Mouse (Mus musculus) splenic B cell, adult 2 months (primary cell): ENCODE results near the gene Gm3409.
"Not testable (repeated sequence)": the region's sequence is repeated elsewhere in the genome, so short reads cannot be mapped to it uniquely, and the experiment has no call there.

Experiments
- DNase-seq: peaks from one replicate; pipeline ENCODE4 v3.0.0-alpha.2; 2011; ENCODE audit warnings: low read depth, low spot score
- H3K27me3 ChIP-seq: 2 replicates; pipeline ENCODE4 v1.6.1; 2012; ENCODE audit warnings: mild to moderate bottlenecking, low read length, moderate library complexity, mixed read lengths; ENCODE audit not compliant: control insufficient read depth, poor library complexity, insufficient read depth, severe bottlenecking
- H3K36me3 ChIP-seq: 2 replicates; pipeline ENCODE4 v1.6.1; 2012; ENCODE audit warnings: mild to moderate bottlenecking, low read length, moderate library complexity, mixed read lengths; ENCODE audit not compliant: control insufficient read depth, poor library complexity, insufficient read depth, severe bottlenecking

Gene Gm3409

GRCm38 (mm10) chr5:146537347-146537746 is at the start of gene Gm3409:
Gene Gm3409 (plus strand): TSS chr5:146537647.
- H3K36me3 ChIP-seq, H3K27me3 ChIP-seq, DNase-seq: not testable (repeated sequence)

- not testable (repeated sequence) for DNase-seq
Observed at GRCm38 (mm10) chr5:146488959-146489358, 48.5 kb upstream of the Gm3409 start.

DNA sequence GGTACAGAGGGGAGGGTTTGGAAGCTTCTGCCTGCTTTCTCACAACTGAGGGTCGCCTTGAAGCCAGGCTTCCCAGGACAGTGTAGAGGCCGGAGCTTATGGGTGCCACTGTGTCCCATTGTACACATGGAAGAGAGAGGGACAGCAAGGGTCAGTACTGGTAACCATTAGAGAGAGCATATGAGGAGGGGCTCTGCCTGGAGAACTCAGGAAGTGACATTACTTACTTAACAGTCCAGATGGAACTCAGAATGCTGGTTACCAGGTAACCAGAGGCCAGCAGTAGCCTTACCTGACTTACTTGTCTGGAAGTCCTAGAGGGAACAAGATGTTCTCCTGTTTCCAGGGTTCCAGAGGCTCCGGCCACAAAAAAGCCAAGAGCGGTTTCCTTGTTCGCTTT is 46.4 kb upstream of the Gm3409 start, which contains the start of gene Gm6370:
Gene Gm6370, plus strand, starts transcription at position 301 of the 400 bp plus-strand sequence.
- DNase-seq, H3K36me3 ChIP-seq, H3K27me3 ChIP-seq: not testable (repeated sequence)

More at GRCm38 (mm10) chr5:146488959-146489358, 48.5 kb upstream of the Gm3409 start:
- not testable (repeated sequence) for H3K36me3 ChIP-seq, H3K27me3 ChIP-seq

- not testable (repeated sequence) for H3K36me3 ChIP-seq, H3K27me3 ChIP-seq, DNase-seq
Observed at GRCm38 (mm10) chr5:146502099-146502498, 35.3 kb upstream of the Gm3409 start, which contains the start of gene 4930449I24Rik. Gene 4930449I24Rik (plus strand): TSS chr5:146502399.

- not testable (repeated sequence) for H3K27me3 ChIP-seq, H3K36me3 ChIP-seq, DNase-seq
Observed at GRCm38 (mm10) chr5:146513823-146514222, 23.6 kb upstream of the Gm3409 start, which contains the start of gene Gm3402. Gene Gm3402 (plus strand): TSS chr5:146514123.

- not testable (repeated sequence) for H3K27me3 ChIP-seq, H3K36me3 ChIP-seq, DNase-seq
Observed at GRCm38 (mm10) chr5:146525501-146525900, 11.9 kb upstream of the Gm3409 start, which contains the start of gene Gm3404. Gene Gm3404 (plus strand): TSS chr5:146525801.

DNA sequence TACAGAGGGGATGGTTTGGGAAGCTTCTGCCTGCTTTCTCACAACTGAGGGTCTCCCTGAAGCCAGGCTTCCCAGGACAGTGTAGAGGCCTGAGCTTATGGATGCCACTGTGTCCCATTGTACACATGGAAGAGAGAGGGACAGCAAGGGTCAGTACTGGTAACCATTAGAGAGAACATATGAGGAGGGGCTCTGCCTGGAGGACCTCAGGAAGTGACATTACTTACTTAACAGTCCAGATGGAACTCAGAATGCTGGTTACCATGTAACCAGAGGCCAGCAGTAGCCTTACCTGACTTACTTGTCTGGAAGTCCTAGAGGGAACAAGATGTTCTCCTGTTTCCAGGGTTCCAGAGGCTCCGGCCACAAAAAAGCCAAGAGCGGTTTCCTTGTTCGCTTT is 18.4 kb downstream of the Gm3409 start, which contains the start of gene Gm3415:
Gene Gm3415, plus strand, starts transcription at position 301 of the 400 bp plus-strand sequence.
- DNase-seq, H3K27me3 ChIP-seq, H3K36me3 ChIP-seq: not testable (repeated sequence)

- no peak for DNase-seq
- no peaks in the 10 kb centered on the region for H3K36me3 ChIP-seq
- H3K27me3 ChIP-seq: no peaks in the 10 kb centered on the region
Observed at GRCm38 (mm10) chr5:146564259-146564658, 26.8 kb downstream of the Gm3409 start.

DNA sequence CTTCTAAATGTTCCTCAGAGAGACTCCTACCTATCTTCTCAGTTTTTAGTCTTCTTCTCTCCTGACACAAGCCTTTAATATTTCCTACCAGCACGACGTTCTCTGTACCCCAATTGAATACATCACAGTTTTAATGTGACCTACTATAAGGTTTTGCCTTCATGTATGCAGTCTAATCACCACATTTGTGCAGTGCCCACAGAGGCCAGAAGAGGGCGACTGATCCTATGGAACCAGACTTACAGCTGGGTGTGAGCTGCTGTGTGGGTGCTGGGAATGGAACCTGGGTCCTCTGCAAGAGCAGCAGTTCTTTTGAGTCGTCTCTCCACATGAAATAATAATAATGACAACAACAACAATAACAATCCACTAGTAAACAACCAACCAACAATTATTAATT is 29.6 kb downstream of the Gm3409 start:
- Histone ChIP-seq H3K27me3 (no peaks in the 10 kb centered on the region), H3K36me3 (no peaks in the 10 kb centered on the region)
- DNase-seq: peak; percentile 51

DNA sequence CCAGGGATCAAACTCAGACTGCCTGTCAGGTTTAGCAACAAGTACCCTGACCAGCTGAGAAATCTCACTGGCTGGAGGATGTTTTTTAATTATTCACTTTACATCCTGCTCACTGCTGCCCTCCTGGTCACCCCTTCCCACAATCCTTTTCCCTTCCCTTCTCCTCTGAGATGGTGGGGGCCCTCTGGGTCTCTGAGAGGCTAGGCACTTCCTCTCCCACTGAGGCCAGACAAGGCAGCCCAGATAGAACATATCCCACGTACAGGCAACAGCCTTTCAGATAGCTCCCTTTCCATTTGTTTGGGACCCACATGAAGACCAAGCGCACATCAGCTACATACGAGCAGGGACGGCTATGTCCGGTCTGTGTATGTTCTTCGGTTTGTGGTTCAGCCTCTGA is 32.7 kb downstream of the Gm3409 start:
- not testable (repeated sequence) for H3K36me3 ChIP-seq, DNase-seq, H3K27me3 ChIP-seq

- H3K27me3 ChIP-seq, DNase-seq, H3K36me3 ChIP-seq: not testable (repeated sequence)
Observed at GRCm38 (mm10) chr5:146571830-146572734, 34.6 kb downstream of the Gm3409 start.

- DNase-seq, H3K36me3 ChIP-seq, H3K27me3 ChIP-seq: not testable (repeated sequence)
Observed at GRCm38 (mm10) chr5:146572735-146573042, 35.2 kb downstream of the Gm3409 start.

DNA sequence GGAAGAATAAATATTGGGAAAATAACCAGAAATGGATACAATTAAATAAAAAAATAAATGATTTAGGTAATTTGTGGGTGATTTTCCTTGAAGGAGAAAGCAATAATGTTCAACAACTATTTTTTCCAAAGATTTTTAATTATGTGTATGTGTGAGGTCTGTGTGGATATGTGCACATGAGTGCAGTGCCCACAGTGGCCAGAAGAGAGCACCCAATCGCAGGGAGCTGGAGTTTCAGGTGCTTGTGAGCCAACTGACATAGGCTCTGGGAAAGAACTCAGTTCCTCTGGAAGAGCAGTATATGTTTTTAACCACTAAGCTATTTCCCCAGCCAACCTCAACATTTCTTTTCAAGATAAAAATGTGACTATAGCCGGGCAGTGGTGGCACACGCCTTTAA is 39.2 kb downstream of the Gm3409 start:
- H3K27me3 ChIP-seq: no peaks in the 10 kb centered on the region
- no peak for DNase-seq
- no peaks in the 10 kb centered on the region for H3K36me3 ChIP-seq

DNA sequence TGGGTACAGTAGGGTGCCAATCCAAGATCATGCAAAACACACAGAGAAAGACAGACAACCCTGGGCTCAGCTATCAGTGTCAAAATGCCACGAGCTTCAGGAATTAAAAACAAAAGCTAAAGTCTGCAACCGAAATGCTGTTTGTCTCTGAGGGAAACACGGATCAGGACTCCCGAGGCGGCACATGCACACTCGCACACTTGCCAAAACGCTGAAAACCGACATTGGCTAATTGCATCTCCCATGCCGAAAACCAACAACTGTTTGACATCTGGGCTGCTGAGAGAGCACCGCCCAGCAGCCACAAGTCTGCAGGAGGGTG is 46.7 kb downstream of the Gm3409 start:
- H3K27me3 ChIP-seq: no peaks in the 10 kb centered on the region
- no peak for DNase-seq
- H3K36me3 ChIP-seq: no peaks in the 10 kb centered on the region

DNA sequence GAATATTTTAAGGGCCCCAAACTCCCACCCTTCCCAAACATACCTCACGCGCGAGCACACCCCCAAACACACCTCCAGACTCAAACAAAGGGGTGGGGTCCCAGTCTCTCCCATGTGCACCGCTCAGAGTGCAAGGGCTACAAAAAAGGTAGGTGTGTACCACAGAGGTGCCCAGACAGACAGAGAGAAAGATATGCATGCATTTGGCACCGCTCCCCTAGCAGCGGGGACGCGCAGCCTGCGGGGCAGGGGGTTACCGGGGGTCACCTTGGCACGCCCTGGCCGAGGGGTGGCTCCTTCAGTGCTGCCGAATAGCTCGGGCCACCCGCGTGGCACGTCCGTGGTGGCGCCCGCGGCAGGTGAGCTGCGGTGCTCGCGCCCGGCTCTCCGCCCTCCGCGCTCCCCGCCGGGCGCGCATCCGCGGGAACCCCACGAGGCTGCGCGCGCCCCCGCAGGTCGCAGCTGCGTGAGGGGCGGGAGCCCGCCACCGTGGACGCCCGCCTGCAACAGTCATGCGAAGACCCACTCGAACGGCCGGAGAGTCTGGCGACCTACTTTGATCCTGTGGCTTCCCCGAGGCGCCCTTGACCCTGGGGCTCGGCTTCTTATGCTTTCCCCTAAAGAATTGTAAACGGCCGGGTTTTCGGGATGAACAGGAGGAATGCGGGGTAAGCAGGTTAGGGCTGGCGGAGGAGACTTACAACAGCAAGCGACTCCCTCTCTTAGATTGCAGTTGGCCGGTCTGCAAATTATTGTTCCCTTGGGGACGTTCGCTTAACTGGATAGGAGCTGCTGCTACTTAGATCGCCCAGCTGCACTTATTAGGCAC is 47.2 kb downstream of the Gm3409 start, which contains the start of gene Gpr12:
Gene Gpr12, minus strand, starts transcription at position 762 of the 829 bp plus-strand sequence.
- no peaks in the 10 kb centered on the region for H3K36me3 ChIP-seq
- no peaks in the 10 kb centered on the region for H3K27me3 ChIP-seq
- peak; percentile 29 for DNase-seq
